ENCODE assay signal across 27 mouse cellular contexts in the genomic region with DNA sequence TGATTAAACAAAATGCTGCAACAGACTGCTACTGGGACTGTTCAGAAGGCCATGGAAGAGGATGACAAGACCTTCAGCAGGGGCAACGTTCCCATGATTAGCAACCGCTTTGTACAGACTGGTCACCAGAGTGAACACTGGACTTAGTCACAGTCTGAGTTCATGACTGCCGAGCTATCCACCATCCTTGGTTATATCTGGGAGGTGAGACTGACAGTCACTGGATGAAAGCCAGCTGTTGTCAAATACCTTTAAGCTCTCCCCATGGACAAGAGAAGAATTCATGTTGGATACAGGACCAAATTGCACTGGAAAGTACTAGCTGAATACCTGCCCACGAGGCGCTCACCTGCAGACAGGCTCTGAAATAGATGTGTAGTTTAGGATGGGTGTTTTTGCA.
"Had no signal": no experiment of that assay in that cellular context is flagged by ENCODE, and none has a peak within 500 bp of the region (broad histone marks: within the 10 kb centered on the region; RNA-seq: fewer than 3 reads in every experiment).

No protein-coding gene starts in this region.

- H3K9ac ChIP-seq: hindbrain, embryonic 12.5 days; hindbrain, embryonic 14.5 days; intestine, embryonic 15.5 days; limb, embryonic 12.5 days; liver, embryonic 13.5 days; liver, embryonic 15.5 days; liver, postnatal 0 days had no signal

- DNase-seq: gastrocnemius, adult 2 months; gastrocnemius, postnatal 10 days; gastrocnemius, postnatal 25 days; heart, adult 2 months; heart, postnatal 14 days; heart, postnatal 36 days; kidney, adult 18-20 months; kidney, adult 8-10 months; kidney, postnatal 10 days; kidney, postnatal 25 days; kidney, postnatal 4 days; liver; liver, embryonic 13.5 days; liver, postnatal 0 days had no signal

- ATAC-seq: hindbrain, embryonic 16.5 days; inflammation-experienced regulatory T-cells, adult 6 months; intestine, embryonic 15.5 days; intestine, postnatal 0 days; liver, postnatal 0 days had no signal

- H3K4me1 ChIP-seq: hindbrain, embryonic 10.5 days; hindbrain, embryonic 12.5 days; intestine, embryonic 15.5 days; limb, embryonic 10.5 days; limb, embryonic 12.5 days had no signal

- H3K36me3 ChIP-seq: hindbrain, embryonic 10.5 days; hindbrain, embryonic 12.5 days; intestine, embryonic 15.5 days; limb, embryonic 10.5 days; limb, embryonic 12.5 days; liver, embryonic 13.5 days; liver, embryonic 15.5 days had no signal

- H3K4me3 ChIP-seq: gastrocnemius, adult 2 months; heart, adult 2 months; hindbrain, embryonic 10.5 days; hindbrain, embryonic 12.5 days; intestine, embryonic 15.5 days; layer of hippocampus, adult 2 months; left cerebral cortex, adult 2 months; limb, embryonic 10.5 days; limb, embryonic 12.5 days; liver, embryonic 13.5 days; liver, embryonic 15.5 days had no signal

- H3K27ac ChIP-seq: gastrocnemius, adult 2 months; heart, adult 2 months; hindbrain, embryonic 10.5 days; hindbrain, embryonic 12.5 days; hindbrain, embryonic 14.5 days; intestine, embryonic 15.5 days; layer of hippocampus, adult 2 months; left cerebral cortex, adult 2 months; limb, embryonic 10.5 days; limb, embryonic 12.5 days; liver, embryonic 13.5 days; liver, embryonic 15.5 days had no signal

- H3K27me3 ChIP-seq: hindbrain, embryonic 12.5 days; intestine, embryonic 15.5 days; liver, embryonic 13.5 days; liver, embryonic 15.5 days had no signal

- H3K4me2 ChIP-seq: hindbrain, embryonic 12.5 days; hindbrain, embryonic 14.5 days; intestine, embryonic 15.5 days; limb, embryonic 12.5 days; liver, embryonic 11.5 days; liver, embryonic 13.5 days; liver, embryonic 15.5 days had no signal

- H3K9me3 ChIP-seq: hindbrain, embryonic 12.5 days; intestine, embryonic 15.5 days; limb, embryonic 10.5 days; limb, embryonic 12.5 days; liver, embryonic 13.5 days; liver, embryonic 15.5 days had no signal
